Mouse (Mus musculus): Measurements from ENCODE around the gene Morn2.
"Not testable (repeated sequence)": the region's sequence is repeated elsewhere in the genome, so short reads cannot be mapped to it uniquely, and the experiment has no call there.

Gene Morn2

DNA sequence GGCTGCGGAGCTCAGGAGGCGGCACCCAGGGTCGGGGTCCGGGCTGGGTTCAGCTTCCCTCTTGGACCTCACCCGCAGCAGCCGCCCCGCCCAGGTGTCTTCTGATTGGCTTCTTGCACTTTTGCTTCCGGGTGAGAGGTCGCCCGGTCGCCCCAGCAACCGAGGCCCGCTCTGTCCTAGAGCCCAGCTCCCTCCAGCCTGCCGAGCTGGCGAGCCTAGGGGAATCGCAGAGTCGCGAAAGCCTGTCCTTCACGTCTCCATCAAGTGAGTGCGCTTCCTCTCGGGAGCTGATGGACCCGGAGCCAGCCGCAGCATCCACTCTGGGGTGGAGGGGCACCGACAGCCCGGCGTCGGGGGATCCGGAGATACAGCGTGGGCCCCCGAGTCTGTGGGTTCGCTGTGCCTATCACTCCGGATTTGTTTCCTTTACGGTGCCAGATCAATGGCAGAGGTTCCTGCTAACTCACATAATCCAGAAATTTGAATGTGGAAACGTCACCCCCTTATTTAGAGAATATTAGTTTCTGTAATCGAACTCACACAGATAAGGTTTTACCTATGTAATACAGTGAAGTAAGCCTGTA lies at the start of gene Morn2, which contains the start of gene Dhx57:
Gene Morn2 (plus strand): TSS at position 130 of the 584 bp plus-strand sequence.
Gene Dhx57 (minus strand): TSS at position 403 of the 584 bp plus-strand sequence.
- in situ Hi-C loops (cut with MboI, MseI) = loop anchor here (5.0 to 10.0 kb wide), 2 partner anchors 37 to 275 kb away; no protein-coding TSS in a partner anchor

DNA sequence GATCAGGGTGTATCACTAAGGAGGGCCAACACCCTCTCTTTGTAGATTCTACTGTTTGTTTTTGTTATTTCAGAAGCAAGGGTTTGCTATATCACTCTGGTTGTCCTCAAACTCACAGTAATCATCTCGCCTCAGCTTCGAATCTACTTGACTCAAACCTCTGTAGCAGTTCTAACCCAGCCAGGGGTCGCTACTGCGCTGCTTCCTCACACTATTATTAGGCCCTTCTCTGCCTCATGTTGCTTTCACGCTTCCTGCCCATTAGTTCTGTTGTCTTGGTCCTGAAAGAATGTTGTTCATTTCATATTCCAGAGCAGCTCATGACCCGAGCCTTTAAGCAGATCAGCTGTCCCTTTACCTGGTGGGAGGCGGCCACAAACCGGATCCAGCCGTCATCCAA lies 48.4 kb upstream of the Morn2 start:
- in situ Hi-C loops (cut with MboI, MseI) = no loop called here

DNA sequence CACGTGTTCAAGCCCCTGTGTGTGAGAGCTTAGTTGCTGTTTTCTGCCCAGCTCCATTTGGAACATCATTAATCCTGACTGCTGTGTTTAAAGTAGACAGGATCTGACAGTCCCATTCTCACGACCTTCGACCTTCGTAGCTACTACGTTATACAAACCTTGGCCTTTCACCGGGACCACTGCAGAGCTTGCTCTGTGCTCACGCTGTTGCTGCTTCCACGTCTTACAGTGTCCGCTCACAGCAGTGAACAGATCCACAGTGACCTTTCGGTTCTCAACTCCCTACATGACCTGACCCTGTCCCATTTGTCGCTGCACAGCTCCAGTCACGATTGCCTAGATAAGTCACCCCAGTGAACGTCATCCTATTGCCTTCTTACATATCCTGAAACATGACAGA lies 46.9 kb upstream of the Morn2 start:
- in situ Hi-C loops (cut with MboI, MseI) = no loop called here

- in situ Hi-C loops (cut with MboI, MseI) = no loop called here
Measured at GRCm38 (mm10) chr17:80252757-80253525, 37.1 kb upstream of the Morn2 start.

DNA sequence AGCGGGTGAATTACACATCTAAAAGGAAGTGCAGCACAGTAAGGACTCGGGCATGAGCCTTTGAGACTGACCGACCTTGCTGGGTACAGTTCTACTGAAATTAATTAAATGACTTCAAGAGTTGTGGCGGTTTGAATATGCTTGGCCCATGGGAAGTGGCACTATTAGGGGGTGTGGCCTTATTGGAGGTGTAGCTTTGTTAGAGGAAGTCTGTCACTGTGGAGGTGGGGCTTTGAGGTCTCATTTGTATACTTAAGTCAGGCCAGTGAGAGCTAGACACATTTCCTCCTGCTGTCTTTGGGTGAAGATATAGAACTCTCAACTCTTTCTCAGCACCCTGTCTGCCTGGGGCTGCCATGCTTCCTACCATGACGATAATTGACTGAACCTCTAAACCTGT lies 35.6 kb upstream of the Morn2 start:
- in situ Hi-C loops (cut with MboI, MseI) = no loop called here

GRCm38 (mm10) chr17:80255208-80255607 lies 34.8 kb upstream of the Morn2 start:
- in situ Hi-C loops (cut with MboI, MseI) = no loop called here

GRCm38 (mm10) chr17:80267065-80267464 lies 22.9 kb upstream of the Morn2 start:
- in situ Hi-C loops (cut with MboI, MseI) = no loop called here

GRCm38 (mm10) chr17:80268151-80268550 lies 21.9 kb upstream of the Morn2 start:
- in situ Hi-C loops (cut with MboI, MseI) = no loop called here

DNA sequence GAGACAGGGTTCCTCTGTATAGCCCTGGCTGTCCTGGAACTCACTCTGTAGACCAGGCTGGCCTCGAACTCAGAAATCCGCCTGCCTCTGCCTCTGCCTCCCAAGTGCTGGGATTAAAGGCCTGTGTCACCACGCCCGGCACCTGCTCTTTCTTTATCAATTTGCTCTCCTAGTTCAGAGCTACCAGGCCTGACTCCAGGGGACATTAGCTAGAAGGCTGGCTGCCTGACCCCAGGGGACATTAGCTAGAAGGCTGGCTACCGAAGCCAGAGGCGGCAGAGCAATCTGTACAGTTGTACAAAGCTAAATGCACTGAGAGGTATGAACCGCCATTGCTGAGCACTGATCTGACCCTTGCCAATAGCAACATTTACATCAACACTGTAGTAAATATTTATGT lies 19.4 kb upstream of the Morn2 start:
- in situ Hi-C loops (cut with MboI, MseI) = not testable (repeated sequence)

GRCm38 (mm10) chr17:80278255-80278654 lies 11.7 kb upstream of the Morn2 start:
- in situ Hi-C loops (cut with MboI, MseI) = no loop called here

DNA sequence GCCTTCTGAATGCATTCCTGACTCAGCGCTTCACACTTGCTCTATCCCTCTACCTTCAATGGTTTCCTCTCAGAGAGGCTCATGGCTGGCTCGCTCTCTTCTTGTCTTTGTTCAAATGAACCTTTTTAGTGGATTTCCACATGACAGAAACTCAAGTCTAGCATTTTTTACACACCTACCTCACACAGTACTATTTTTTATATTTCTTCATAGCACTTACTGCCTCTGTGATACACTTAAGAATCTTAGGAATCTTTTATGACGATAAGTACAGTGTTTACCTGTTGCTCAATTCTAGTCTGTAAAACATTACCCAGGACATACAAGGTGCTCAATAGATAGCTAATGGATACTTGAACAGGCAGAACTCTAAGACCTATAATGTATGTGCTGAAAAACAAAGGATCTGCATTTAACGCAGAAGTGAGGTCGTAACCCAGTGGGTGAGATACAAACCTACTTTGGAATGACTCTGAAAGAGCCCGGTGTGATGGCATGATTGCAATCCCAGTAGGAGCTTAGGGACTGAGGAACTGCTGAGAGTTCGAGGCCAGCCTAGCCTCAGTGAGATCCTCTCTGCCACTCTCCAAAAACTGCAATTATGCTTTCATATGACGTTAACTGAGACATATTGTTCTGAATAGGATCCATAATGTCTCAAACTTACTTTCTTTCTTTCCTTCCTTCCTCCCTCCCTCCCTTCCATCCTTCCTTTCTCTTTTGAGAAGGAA lies 10.5 kb upstream of the Morn2 start:
- in situ Hi-C loops (cut with MboI, MseI) = no loop called here

GRCm38 (mm10) chr17:80284446-80284845 lies 5.6 kb upstream of the Morn2 start:
- in situ Hi-C loops (cut with MboI, MseI) = no loop called here

DNA sequence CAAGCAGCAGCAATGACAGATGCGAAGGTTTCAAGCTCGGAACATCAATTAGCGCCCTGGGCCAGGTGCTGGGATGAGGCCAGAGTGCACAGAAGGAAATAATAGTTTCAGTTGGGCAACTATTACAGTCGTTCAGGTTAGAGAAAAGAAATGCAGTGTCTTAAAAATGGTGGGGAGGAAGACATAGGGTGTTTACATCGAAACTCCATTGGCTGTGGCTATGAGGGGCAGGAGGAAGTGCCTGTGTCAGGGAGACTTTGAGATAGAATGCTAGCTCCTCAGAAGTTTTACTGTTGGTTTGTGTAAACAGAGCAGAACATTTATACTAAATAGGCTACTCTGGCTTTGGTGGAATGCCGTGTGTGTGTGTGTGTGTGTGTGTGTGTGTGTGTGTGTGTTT lies 2.0 kb upstream of the Morn2 start:
- in situ Hi-C loops (cut with MboI, MseI) = loop anchor here in 1 of 2 experiments (5.0 kb wide), 1 partner anchor 84 kb away; the partner anchor contains the start of gene Gm10190

GRCm38 (mm10) chr17:80289280-80290073 lies 526 bp upstream of the Morn2 start:
- in situ Hi-C loops (cut with MboI, MseI) = loop anchor here (5.0 to 10.0 kb wide), 3 partner anchors 38 to 275 kb away; partner anchors contain the start of gene Gm10190 (in 1 of the 2)

DNA sequence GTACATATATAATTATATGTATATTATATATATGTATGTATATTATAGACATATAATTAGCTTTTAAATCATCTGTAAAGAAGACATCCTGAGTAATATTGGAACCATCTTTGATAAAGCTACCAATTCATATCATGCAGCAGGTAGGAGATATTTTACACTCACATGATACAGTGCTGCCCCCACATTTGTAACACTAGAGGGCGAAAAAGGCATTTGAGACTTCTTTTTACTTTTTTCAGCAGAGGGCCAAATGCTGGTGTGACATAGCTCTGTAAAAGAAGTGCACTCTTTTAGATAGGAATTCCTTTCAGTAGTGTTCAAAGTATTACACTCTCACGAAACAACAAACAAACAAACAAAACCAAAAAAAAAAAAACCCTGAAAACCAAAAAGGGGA lies 1.1 kb downstream of the Morn2 start:
- in situ Hi-C loops (cut with MboI, MseI) = loop anchor here (5.0 to 10.0 kb wide), 2 partner anchors 36 to 274 kb away; no protein-coding TSS in a partner anchor

- in situ Hi-C loops (cut with MboI, MseI) = loop anchor here in 1 of 2 experiments (10.0 kb wide), 1 partner anchor 270 kb away; no protein-coding TSS in a partner anchor
Measured at GRCm38 (mm10) chr17:80295258-80295657, 5.3 kb downstream of the Morn2 start.

GRCm38 (mm10) chr17:80298844-80299243 lies 8.8 kb downstream of the Morn2 start:
- in situ Hi-C loops (cut with MboI, MseI) = loop anchor here in 1 of 2 experiments (10.0 kb wide), 1 partner anchor 266 kb away; no protein-coding TSS in a partner anchor

DNA sequence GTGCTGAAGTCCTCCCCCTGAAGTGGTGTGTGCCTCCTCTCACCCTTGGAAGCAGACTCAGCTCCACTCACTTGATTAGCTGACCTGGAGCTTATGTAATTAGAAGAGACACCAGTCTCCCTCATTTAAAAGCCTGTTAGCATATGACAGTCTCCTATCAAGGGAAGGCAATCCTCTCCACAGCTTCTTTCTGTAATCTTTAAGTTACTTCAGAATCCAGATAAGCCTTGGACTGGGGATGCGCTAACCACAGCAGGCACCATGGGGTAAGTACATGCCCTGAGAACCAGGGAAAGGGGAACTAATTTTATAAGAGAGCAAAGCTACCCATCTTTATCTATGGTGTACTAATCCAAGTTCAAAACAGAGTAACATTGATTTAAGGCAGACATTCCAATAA lies 17.2 kb downstream of the Morn2 start, which contains the start of gene Arhgef33:
Gene Arhgef33 (plus strand): TSS at position 157 of the 400 bp plus-strand sequence.
- in situ Hi-C loops (cut with MboI, MseI) = loop anchor here in 1 of 2 experiments (5.0 kb wide), 1 partner anchor 250 kb away; no protein-coding TSS in a partner anchor

GRCm38 (mm10) chr17:80311761-80312160 lies 21.8 kb downstream of the Morn2 start:
- in situ Hi-C loops (cut with MboI, MseI) = no loop called here

DNA sequence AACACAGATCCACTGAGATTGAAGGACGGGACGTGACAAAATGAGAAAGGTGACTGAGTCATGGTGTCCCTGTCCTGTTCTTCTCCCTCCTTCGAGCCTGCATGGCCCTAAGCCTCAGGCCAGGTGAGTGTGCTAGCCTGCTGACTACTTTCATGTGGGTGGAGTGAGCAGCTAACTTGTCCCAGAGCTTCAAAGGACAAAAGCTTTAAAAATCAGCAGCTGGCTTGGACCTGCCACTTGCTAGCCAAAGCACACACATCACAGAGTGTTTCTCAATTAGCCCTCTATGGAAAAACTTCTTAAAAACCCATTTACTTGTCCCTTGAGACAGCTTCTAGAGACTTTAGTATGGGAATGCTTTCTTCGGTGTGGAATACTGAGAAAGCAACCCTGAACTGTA lies 22.4 kb downstream of the Morn2 start:
- in situ Hi-C loops (cut with MboI, MseI) = no loop called here

DNA sequence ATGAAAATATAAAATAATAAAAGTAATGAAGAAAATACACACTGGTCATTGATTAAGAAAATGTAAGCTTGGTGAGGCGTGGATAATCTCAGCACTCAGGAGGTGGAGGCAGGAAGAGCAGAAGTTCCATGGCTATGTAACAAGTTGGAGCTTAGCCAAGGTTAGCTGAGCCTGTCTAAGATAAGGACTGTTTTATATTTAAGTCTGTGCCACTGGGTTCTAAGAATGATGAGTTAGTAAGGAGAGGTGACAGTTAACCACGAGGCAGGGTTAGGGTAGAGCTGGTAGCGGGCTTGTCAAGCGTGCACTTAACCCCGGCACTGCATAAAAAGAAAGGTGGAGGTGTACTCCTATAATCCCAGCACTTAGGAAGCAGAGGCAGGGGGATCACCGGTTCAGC lies 32.2 kb downstream of the Morn2 start:
- in situ Hi-C loops (cut with MboI, MseI) = no loop called here

Data from T-helper 17 cell (primary cell).